Comparison of ENCODE assay signal across 8 mouse cellular contexts in genomic region chr4:154142211-154143040, GRCm38 (mm10). TPM values are rescaled to one million over a fixed set of nuclear protein-coding genes. Genes with fewer than 3 reads are reported as not detected.
DNase-seq lines count a peak whose midpoint lies in the region; ATAC-seq and TF ChIP-seq lines count a peak whose summit lies in the region.

Gene Wrap73 (plus strand): TSS chr4:154142372.

- peaks cover 18% of the 10 kb centered on the region for H3K9me3 ChIP-seq in G1E (replicated peaks)
- H3K9me3 ChIP-seq in forebrain, embryonic 15.5 days = no peaks in the 10 kb centered on the region
- H3K9me3 ChIP-seq in lung, embryonic 15.5 days = no peaks in the 10 kb centered on the region

- TF ChIP-seq CTCF in G1E (IDR thresholded peaks at IDR 0.05; ENCODE audit: low read depth, low read length) = no peak

- peak; percentile 99 for DNase-seq in G1E (ENCODE audit: low spot score)
- peak; percentile 90 for DNase-seq in cerebellum, adult 11-12 months
- DNase-seq in heart, postnatal 25 days (ENCODE audit: low spot score) = peak; percentile 79
- peak; percentile 83 to 93 for DNase-seq in layer of hippocampus, adult 18-20 months (ENCODE audit: low spot score in 2 of 2)
- peak; percentile 81 for DNase-seq in ovary, adult 18-20 months (ENCODE audit: low spot score)
- DNase-seq in thymus, postnatal 0 days (ENCODE audit: low spot score) = peak; percentile 89

- peaks cover 15% of the 10 kb centered on the region; the same call in 1 of the 2 replicates for H3K27me3 ChIP-seq in G1E (ENCODE audit: insufficient read depth, low read length)
- H3K27me3 ChIP-seq in forebrain, embryonic 15.5 days = peaks cover 40% of the 10 kb centered on the region
- H3K27me3 ChIP-seq in lung, embryonic 15.5 days = peaks cover 46% of the 10 kb centered on the region

- peak within 1 kb of the TSS; percentile 94 for H3K4me2 ChIP-seq in forebrain, embryonic 15.5 days (replicated peaks)
- peak within 1 kb of the TSS; percentile 94 for H3K4me2 ChIP-seq in lung, embryonic 15.5 days

- peaks cover 33% of the 10 kb centered on the region for H3K36me3 ChIP-seq in G1E (replicated peaks)
- peaks cover 8% of the 10 kb centered on the region; the same call in 1 of the 2 replicates for H3K36me3 ChIP-seq in forebrain, embryonic 15.5 days
- H3K36me3 ChIP-seq in lung, embryonic 15.5 days = 0 out of 2 replicates have a peak, but pooled peaks cover 2% of the 10 kb centered on the region

- ATAC-seq in G1E (ENCODE audit: extremely low read depth, insufficient number of reproducible peaks, low FRiP score, poor library complexity, severe bottlenecking) = peak; percentile 98
- peak; percentile 94 for ATAC-seq in forebrain, embryonic 15.5 days (replicated peaks)
- peak; percentile 92 for ATAC-seq in lung, embryonic 15.5 days (ENCODE audit: borderline replicate concordance, extremely low read depth, low FRiP score, low TSS enrichment)

- under 1% methylated on average over 48 of the region's 49 CpGs for WGBS in forebrain, embryonic 15.5 days
- WGBS in lung, embryonic 15.5 days = 2% methylated on average over 49 of the region's 49 CpGs

- H3K9ac ChIP-seq in forebrain, embryonic 15.5 days (replicated peaks) = peak within 1 kb of the TSS; percentile 75
- peak within 1 kb of the TSS; percentile 75 for H3K9ac ChIP-seq in lung, embryonic 15.5 days

- intact Hi-C loops in heart, postnatal 25 days (cut with DNase I) = loop anchor here (10.0 kb wide), 1 partner anchor 188 kb away; the partner anchor contains the start of gene A430005L14Rik

- peaks cover 24% of the 10 kb centered on the region for H3K4me1 ChIP-seq in G1E (ENCODE audit: insufficient read depth, low read depth, low read length)
- peaks cover 41% of the 10 kb centered on the region for H3K4me1 ChIP-seq in forebrain, embryonic 15.5 days
- peaks cover 36% of the 10 kb centered on the region for H3K4me1 ChIP-seq in lung, embryonic 15.5 days

- peak within 1 kb of the TSS; percentile 80 for H3K4me3 ChIP-seq in G1E (ENCODE audit: low read depth, low read length)
- H3K4me3 ChIP-seq in forebrain, embryonic 15.5 days = peak within 1 kb of the TSS; percentile 75
- peak within 1 kb of the TSS; percentile 85 for H3K4me3 ChIP-seq in lung, embryonic 15.5 days

- peak within 1 kb of the TSS; percentile 85 for H3K27ac ChIP-seq in forebrain, embryonic 15.5 days (replicated peaks)
- H3K27ac ChIP-seq in lung, embryonic 15.5 days = peak within 1 kb of the TSS; percentile 92

RNA-seq across cellular contexts. Expression of gene Wrap73, which starts in this region (rescaled TPM):
- total RNA-seq in G1E (2014; fragmentation: Nextera tagmentation) (6.9 and 7.2 TPM in 2 replicates), G1E (2017) (19.4 and 23.4 TPM in 2 replicates)
- polyA plus RNA-seq in G1E (2012) = 16.6 and 21.5 TPM in 2 replicates
- 58.3 and 62.1 TPM in 2 replicates for polyA plus RNA-seq in forebrain, embryonic 15.5 days (2015; fragmentation: Nextera tagmentation; extraction: Ambion mirVana)
- 10 to 100 TPM; 10.9 to 11.6 TPM for total RNA-seq in heart, postnatal 25 days (2021)
- 10 to 100 TPM; 30.0 to 35.8 TPM for total RNA-seq in layer of hippocampus, adult 18-20 months (2021)
- 39.5 and 41.7 TPM in 2 replicates for polyA plus RNA-seq in lung, embryonic 15.5 days (2015; fragmentation: Nextera tagmentation; extraction: Ambion mirVana)
- polyA plus RNA-seq in thymus, postnatal 0 days (2015; fragmentation: Nextera tagmentation; extraction: Ambion mirVana) = 37.0 and 38.8 TPM in 2 replicates

Comparison
In these comparisons a context has a peak if more than half of its experiments do, and no peak if none do; other contexts are left out.
1. Peak in every context shown above with its lines: DNase-seq, ATAC-seq, H3K4me3 ChIP-seq and H3K27ac ChIP-seq.